Mouse (Mus musculus) ES-E14 (cell line): ENCODE results near the gene Gm19935.
A peak's percentile ranks its signal among the peaks of the same experiment; 100 is the strongest.

Source experiments
- MAFK ChIP-seq: IDR thresholded peaks from 2 replicates; pipeline ENCODE4 v1.6.1; 2014; ENCODE audit warnings: mild to moderate bottlenecking, low read depth, low read length, inconsistent platforms; ENCODE audit not compliant: insufficient read depth
- ZC3H11A ChIP-seq: IDR thresholded peaks from 2 replicates; pipeline ENCODE4 v1.6.1; 2012; ENCODE audit warnings: low read depth, mild to moderate bottlenecking, inconsistent platforms, low read length, borderline replicate concordance

GRCm38 (mm10) chr8:90828181-90828986, 11.2 kb upstream of the Gm19935 start, which contains the start of gene Chd9:
- TF ChIP-seq MAFK (peak; percentile 5; the same call in 1 of the 2 replicates), ZC3H11A (peak; percentile 90; the same call in 1 of the 2 replicates)
